Mouse (Mus musculus): ENCODE results near the gene Gatad1. TPM values are rescaled to one million over a fixed set of nuclear protein-coding genes. Genes with fewer than 3 reads are reported as not detected.
A peak's percentile ranks its signal among the peaks of the same experiment; 100 is the strongest.

The Gatad1 gene
- polyA plus RNA-seq, 1 experiment from 2014 or later = 72.0 TPM

DNA sequence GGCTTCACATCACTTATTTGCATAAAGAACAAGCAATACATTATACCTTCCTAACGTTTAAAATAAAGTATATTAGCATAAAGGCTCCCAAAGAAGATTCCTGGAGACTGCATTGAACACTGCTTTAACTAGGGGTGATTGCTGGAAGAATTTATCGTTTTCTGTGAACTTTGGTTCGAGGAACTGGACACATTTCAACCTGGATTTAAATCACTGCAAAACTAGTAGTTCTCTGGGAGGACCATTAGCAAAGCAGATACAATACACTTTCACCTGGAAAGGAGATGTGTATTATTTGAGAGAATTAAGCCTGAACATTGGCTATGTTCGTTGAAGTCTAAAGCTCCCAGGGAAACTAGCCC lies 8.2 kb downstream of the Gatad1 start:
- Histone ChIP-seq H3K27me3 (ENCODE audit: control insufficient read depth, insufficient read depth, low read length) (no peaks in the 10 kb centered on the region), H3K4me1 (ENCODE audit: control insufficient read depth in 2 of 2, insufficient read depth in 2 of 2, low read length in 2 of 2) (peaks cover 2 to 10% of the 10 kb centered on the region in 2 experiments; a peak in 3 of 4 replicates), H3K27ac (replicated peaks in 1 of 2; ENCODE audit: control insufficient read depth in 1 of 2, insufficient read depth in 1 of 2, low read depth in 2 of 2, low read length in 2 of 2) (no peak overlapping the region), H3K36me3 (ENCODE audit: control insufficient read depth, insufficient read depth, low read length) (peaks cover 21% of the 10 kb centered on the region), H3K4me3 (ENCODE audit: control insufficient read depth in 1 of 2, insufficient read depth in 1 of 2, low read depth in 1 of 2, low read length in 2 of 2) (no peak overlapping the region), H3K9ac (ENCODE audit: low read length) (no peak overlapping the region), H3K9me3 (ENCODE audit: control insufficient read depth, low read length) (no peaks in the 10 kb centered on the region), H3K4me2 (ENCODE audit: low read length) (no peak overlapping the region)
- ATAC-seq (ENCODE audit: insufficient number of reproducible peaks, insufficient read depth, low FRiP score, low read depth) = no peak
- WGBS = 69% methylated on average over 4 of the region's 4 CpGs

DNA sequence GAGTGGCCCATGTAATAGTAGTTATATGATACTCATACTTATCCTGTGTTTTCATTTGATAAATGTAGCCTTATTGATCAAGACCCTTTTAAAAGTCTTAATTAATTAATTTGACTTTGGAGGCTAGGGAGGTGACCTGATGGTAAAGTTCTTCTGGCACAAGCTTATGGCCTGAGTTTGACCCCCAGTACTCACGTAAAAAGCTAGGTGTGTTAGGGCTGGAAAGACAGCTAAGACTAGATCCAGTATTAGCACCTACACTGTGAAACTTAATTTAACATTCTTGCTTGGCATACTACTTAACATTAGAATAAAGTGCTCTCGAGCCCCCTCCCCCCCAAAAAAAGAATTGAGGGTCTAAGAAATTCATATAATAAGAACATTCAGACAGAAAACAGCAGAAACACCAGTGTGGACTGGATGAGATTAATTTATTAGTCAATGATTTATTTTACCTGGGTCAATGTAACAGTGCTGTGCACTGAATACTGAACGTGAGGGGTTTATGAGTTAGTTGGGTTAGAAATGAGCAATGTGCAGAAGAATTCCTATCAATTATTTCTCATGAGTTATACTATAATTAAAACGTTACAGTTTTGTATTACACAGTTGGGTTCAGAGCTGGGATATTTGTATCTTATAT lies 8.7 kb downstream of the Gatad1 start:
- Histone ChIP-seq H3K4me3 (ENCODE audit: control insufficient read depth in 1 of 2, insufficient read depth in 1 of 2, low read depth in 1 of 2, low read length in 2 of 2) (no peak overlapping the region; a peak in 1 of 4 replicates), H3K4me1 (ENCODE audit: control insufficient read depth in 2 of 2, insufficient read depth in 2 of 2, low read length in 2 of 2) (peaks cover 2 to 10% of the 10 kb centered on the region in 2 experiments; a peak in 3 of 4 replicates), H3K36me3 (ENCODE audit: control insufficient read depth, insufficient read depth, low read length) (peaks cover 25% of the 10 kb centered on the region), H3K9me3 (ENCODE audit: control insufficient read depth, low read length) (no peaks in the 10 kb centered on the region), H3K4me2 (ENCODE audit: low read length) (peak overlapping the region; percentile 80), H3K9ac (ENCODE audit: low read length) (no peak overlapping the region), H3K27ac (replicated peaks in 1 of 2; ENCODE audit: control insufficient read depth in 1 of 2, insufficient read depth in 1 of 2, low read depth in 2 of 2, low read length in 2 of 2) (no peak overlapping the region), H3K27me3 (ENCODE audit: control insufficient read depth, insufficient read depth, low read length) (no peaks in the 10 kb centered on the region)
- no peak for ATAC-seq (ENCODE audit: insufficient number of reproducible peaks, insufficient read depth, low FRiP score, low read depth)
- WGBS = 56% methylated on average over 4 of the region's 4 CpGs

GRCm38 (mm10) chr5:3647708-3648121 lies 9.3 kb downstream of the Gatad1 start:
- Histone ChIP-seq H3K27ac (replicated peaks in 1 of 2; ENCODE audit: control insufficient read depth in 1 of 2, insufficient read depth in 1 of 2, low read depth in 2 of 2, low read length in 2 of 2) (peak overlapping the region; percentile 69 to 94), H3K36me3 (ENCODE audit: control insufficient read depth, insufficient read depth, low read length) (peaks cover 31% of the 10 kb centered on the region), H3K4me2 (ENCODE audit: low read length) (peak overlapping the region; percentile 80), H3K9me3 (ENCODE audit: control insufficient read depth, low read length) (no peaks in the 10 kb centered on the region), H3K9ac (ENCODE audit: low read length) (peak overlapping the region; percentile 94), H3K27me3 (ENCODE audit: control insufficient read depth, insufficient read depth, low read length) (no peaks in the 10 kb centered on the region), H3K4me1 (ENCODE audit: control insufficient read depth in 2 of 2, insufficient read depth in 2 of 2, low read length in 2 of 2) (peaks cover 2 to 10% of the 10 kb centered on the region in 2 experiments; a peak in 3 of 4 replicates), H3K4me3 (ENCODE audit: control insufficient read depth in 1 of 2, insufficient read depth in 1 of 2, low read depth in 1 of 2, low read length in 2 of 2) (peak overlapping the region; percentile 71 to 97)
- 0% methylated on average over 38 of the region's 46 CpGs for WGBS
- ATAC-seq (ENCODE audit: insufficient number of reproducible peaks, insufficient read depth, low FRiP score, low read depth) = peak; percentile 95

DNA sequence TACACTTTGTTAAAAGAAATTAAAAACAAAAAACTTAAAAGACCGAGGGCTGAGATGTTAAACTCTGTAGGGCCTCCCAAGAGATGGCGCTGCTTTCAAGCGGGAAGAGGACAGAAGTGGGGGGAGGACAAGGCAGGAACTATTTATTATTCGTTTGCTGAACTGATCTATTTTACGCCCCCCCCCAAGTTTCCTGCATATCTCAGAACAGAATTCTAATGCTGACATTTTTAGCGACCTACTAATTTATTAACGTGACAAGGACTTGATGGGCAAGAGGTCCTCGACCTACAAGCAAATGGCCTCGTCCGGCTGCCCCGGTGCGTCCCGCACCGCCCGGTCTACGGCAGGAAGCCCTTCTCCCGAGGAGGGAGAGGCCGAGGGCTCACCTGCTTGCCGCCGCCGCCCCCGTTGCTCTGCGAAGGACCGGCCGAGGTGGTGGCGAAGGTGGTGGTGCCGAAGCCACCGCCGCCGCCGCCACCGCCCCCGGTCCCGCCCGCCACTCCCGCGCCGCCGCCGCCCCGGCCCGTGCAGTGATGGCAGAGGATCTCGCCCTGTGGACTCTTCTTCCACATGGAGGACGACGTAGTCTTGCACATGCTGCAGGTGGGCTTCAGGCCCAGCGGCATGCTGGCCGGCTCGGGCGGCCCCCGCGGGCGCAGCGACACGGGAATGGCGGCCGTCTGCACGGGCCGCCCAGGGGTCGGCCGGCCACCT lies 9.8 kb downstream of the Gatad1 start:
- peak overlapping the region; percentile 71 to 97 for H3K4me3 ChIP-seq (ENCODE audit: control insufficient read depth in 1 of 2, insufficient read depth in 1 of 2, low read depth in 1 of 2, low read length in 2 of 2)
- no peaks in the 10 kb centered on the region for H3K27me3 ChIP-seq (ENCODE audit: control insufficient read depth, insufficient read depth, low read length)
- H3K4me1 ChIP-seq (ENCODE audit: control insufficient read depth in 2 of 2, insufficient read depth in 2 of 2, low read length in 2 of 2) = peaks cover 2 to 10% of the 10 kb centered on the region in 2 experiments; a peak in 3 of 4 replicates
- H3K9ac ChIP-seq (ENCODE audit: low read length) = peak overlapping the region; percentile 94
- peak overlapping the region; percentile 71 to 94 for H3K27ac ChIP-seq (replicated peaks in 1 of 2; ENCODE audit: control insufficient read depth in 1 of 2, insufficient read depth in 1 of 2, low read depth in 2 of 2, low read length in 2 of 2)
- peak; percentile 55 for ATAC-seq (ENCODE audit: insufficient number of reproducible peaks, insufficient read depth, low FRiP score, low read depth)
- under 1% methylated on average over 60 of the region's 60 CpGs for WGBS
- H3K36me3 ChIP-seq (ENCODE audit: control insufficient read depth, insufficient read depth, low read length) = peaks cover 37% of the 10 kb centered on the region
- H3K9me3 ChIP-seq (ENCODE audit: control insufficient read depth, low read length) = no peaks in the 10 kb centered on the region
- peak overlapping the region; percentile 80 for H3K4me2 ChIP-seq (ENCODE audit: low read length)

GRCm38 (mm10) chr5:3646539-3646938 lies 10.4 kb downstream of the Gatad1 start:
- Histone ChIP-seq H3K4me1 (ENCODE audit: control insufficient read depth in 2 of 2, insufficient read depth in 2 of 2, low read length in 2 of 2) (peaks cover 2 to 10% of the 10 kb centered on the region in 2 experiments; a peak in 3 of 4 replicates), H3K9me3 (ENCODE audit: control insufficient read depth, low read length) (no peaks in the 10 kb centered on the region), H3K4me2 (ENCODE audit: low read length) (peak overlapping the region; percentile 80), H3K4me3 (ENCODE audit: control insufficient read depth in 1 of 2, insufficient read depth in 1 of 2, low read depth in 1 of 2, low read length in 2 of 2) (peak overlapping the region; percentile 71 to 97), H3K27me3 (ENCODE audit: control insufficient read depth, insufficient read depth, low read length) (no peaks in the 10 kb centered on the region), H3K27ac (replicated peaks in 1 of 2; ENCODE audit: control insufficient read depth in 1 of 2, insufficient read depth in 1 of 2, low read depth in 2 of 2, low read length in 2 of 2) (0 out of 4 replicates have a peak overlapping the region, but pooled peaks of 1 of the 2 experiments have one; percentile 94), H3K9ac (ENCODE audit: low read length) (peak overlapping the region; percentile 94), H3K36me3 (ENCODE audit: control insufficient read depth, insufficient read depth, low read length) (peaks cover 43% of the 10 kb centered on the region)
- WGBS = 28% methylated on average over 6 of the region's 6 CpGs
- ATAC-seq (ENCODE audit: insufficient number of reproducible peaks, insufficient read depth, low FRiP score, low read depth) = no peak

DNA sequence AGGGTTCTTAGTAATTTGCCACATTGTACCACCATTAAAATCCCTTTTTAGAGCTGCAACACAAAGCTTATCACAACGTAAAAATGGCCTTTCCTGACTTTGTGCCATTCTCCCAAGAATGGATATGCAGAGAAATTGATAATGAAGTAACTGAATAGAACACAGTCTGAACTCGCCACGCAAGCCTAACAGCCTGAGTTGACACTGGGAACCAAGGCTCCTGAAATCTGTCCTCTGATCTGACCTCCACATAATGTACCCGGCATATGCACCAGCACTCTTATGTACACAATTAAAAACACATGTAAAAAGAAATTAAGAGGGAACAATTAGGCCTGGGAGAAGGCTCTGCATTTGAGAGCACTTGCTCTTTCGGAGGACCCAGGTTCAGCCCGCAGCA lies 11.7 kb downstream of the Gatad1 start:
- Histone ChIP-seq H3K4me1 (ENCODE audit: control insufficient read depth in 2 of 2, insufficient read depth in 2 of 2, low read length in 2 of 2) (peaks cover 2 to 10% of the 10 kb centered on the region in 2 experiments; a peak in 3 of 4 replicates), H3K27me3 (ENCODE audit: control insufficient read depth, insufficient read depth, low read length) (no peaks in the 10 kb centered on the region), H3K9me3 (ENCODE audit: control insufficient read depth, low read length) (no peaks in the 10 kb centered on the region), H3K27ac (replicated peaks in 1 of 2; ENCODE audit: control insufficient read depth in 1 of 2, insufficient read depth in 1 of 2, low read depth in 2 of 2, low read length in 2 of 2) (no peak overlapping the region), H3K4me3 (ENCODE audit: control insufficient read depth in 1 of 2, insufficient read depth in 1 of 2, low read depth in 1 of 2, low read length in 2 of 2) (no peak overlapping the region), H3K9ac (ENCODE audit: low read length) (no peak overlapping the region), H3K36me3 (ENCODE audit: control insufficient read depth, insufficient read depth, low read length) (peaks cover 54% of the 10 kb centered on the region), H3K4me2 (ENCODE audit: low read length) (0 out of 2 replicates have a peak overlapping the region, but pooled peaks have one; percentile 9)
- ATAC-seq (ENCODE audit: insufficient number of reproducible peaks, insufficient read depth, low FRiP score, low read depth) = no peak
- 81% methylated on average over 6 of the region's 6 CpGs for whole genome bisulfite sequencing

DNA sequence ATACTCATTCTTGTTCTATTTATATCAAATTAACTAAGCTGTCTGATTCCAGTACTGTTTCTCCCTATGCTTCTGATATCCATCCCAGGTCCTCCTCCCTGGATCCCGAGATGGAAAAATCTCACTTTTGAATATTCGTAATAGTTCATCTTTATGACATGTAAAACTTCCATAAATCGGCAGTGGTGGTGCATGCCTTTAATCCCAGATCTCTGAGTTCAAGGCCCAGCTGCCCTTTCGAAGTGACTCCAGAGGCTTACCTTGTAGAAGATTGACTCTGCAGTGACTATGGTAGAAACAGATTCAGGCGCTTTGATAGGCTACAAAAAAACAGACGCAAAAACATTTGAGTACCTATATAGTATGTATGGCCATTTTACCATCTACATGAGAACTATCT lies 12.4 kb downstream of the Gatad1 start:
- no peak for ATAC-seq (ENCODE audit: insufficient number of reproducible peaks, insufficient read depth, low FRiP score, low read depth)
- no peak overlapping the region for H3K9ac ChIP-seq (ENCODE audit: low read length)
- no peak overlapping the region for H3K27ac ChIP-seq (replicated peaks in 1 of 2; ENCODE audit: control insufficient read depth in 1 of 2, insufficient read depth in 1 of 2, low read depth in 2 of 2, low read length in 2 of 2)
- 88% methylated on average over 6 of the region's 6 CpGs for WGBS
- no peak overlapping the region for H3K4me2 ChIP-seq (ENCODE audit: low read length)
- H3K27me3 ChIP-seq (ENCODE audit: control insufficient read depth, insufficient read depth, low read length) = no peaks in the 10 kb centered on the region
- H3K4me3 ChIP-seq (ENCODE audit: control insufficient read depth in 1 of 2, insufficient read depth in 1 of 2, low read depth in 1 of 2, low read length in 2 of 2) = no peak overlapping the region
- no peaks in the 10 kb centered on the region for H3K9me3 ChIP-seq (ENCODE audit: control insufficient read depth, low read length)
- H3K36me3 ChIP-seq (ENCODE audit: control insufficient read depth, insufficient read depth, low read length) = peaks cover 59% of the 10 kb centered on the region
- H3K4me1 ChIP-seq (ENCODE audit: control insufficient read depth in 2 of 2, insufficient read depth in 2 of 2, low read length in 2 of 2) = peaks cover 2 to 10% of the 10 kb centered on the region in 2 experiments; a peak in 3 of 4 replicates

All from heart, embryonic 14.5 days (tissue).